Mouse (Mus musculus) MEL (cell line): ENCODE data around the gene Ube2f. TPM values are rescaled to one million over a fixed set of nuclear protein-coding genes. Genes with fewer than 3 reads are reported as not detected.

ENCODE experiments used
- DNase-seq: peaks from one replicate; pipeline ENCODE4 v3.0.0; 2011; ENCODE audit warnings: low read depth, low spot score
- H3K27ac ChIP-seq: 2 replicates; pipeline ENCODE4 v1.5.1; 2012; ENCODE audit warnings: low read depth, mild to moderate bottlenecking, control low read depth, low read length, moderate library complexity; ENCODE audit not compliant: control insufficient read depth
- H3K27me3 ChIP-seq, 2 experiments: fragments of 150-350 bp in 1 of 2; sonication (generic) in 1 of 2; 2 replicates each; pipeline ENCODE4 v1.6.1; 2012; ENCODE audit warnings: low read length in 2 of 2, mild to moderate bottlenecking in 2 of 2, improper control_type of control experiment in 1 of 2, moderate library complexity in 1 of 2; ENCODE audit not compliant: insufficient read depth in 2 of 2, control insufficient read depth in 1 of 2
- H3K36me3 ChIP-seq, 2 experiments: 2 replicates each; pipeline ENCODE4 v1.6.1; 2012 to 2014; ENCODE audit warnings: low read length in 2 of 2, improper control_type of control experiment in 1 of 2, inconsistent platforms in 1 of 2, mild to moderate bottlenecking in 1 of 2; ENCODE audit not compliant: insufficient read depth in 2 of 2, control insufficient read depth in 1 of 2
- H3K4me1 ChIP-seq, 2 experiments: fragments of 150-350 bp in 1 of 2; sonication (generic) in 1 of 2; 2 replicates each; pipeline ENCODE4 v1.6.1; 2012; ENCODE audit warnings: low read length in 2 of 2, improper control_type of control experiment in 1 of 2, mild to moderate bottlenecking in 1 of 2; ENCODE audit not compliant: insufficient read depth in 2 of 2, control insufficient read depth in 1 of 2
- H3K4me3 ChIP-seq, 2 experiments: fragments of 150-350 bp in 1 of 2; sonication (generic) in 1 of 2; 2 replicates each; pipeline ENCODE4 v1.5.1; 2012; ENCODE audit warnings: low read depth in 2 of 2, low read length in 2 of 2, mild to moderate bottlenecking in 2 of 2, moderate library complexity in 2 of 2, control low read depth in 1 of 2, improper control_type of control experiment in 1 of 2; ENCODE audit not compliant: control insufficient read depth in 1 of 2, insufficient read depth in 1 of 2
- H3K79me2 ChIP-seq: 2 replicates; pipeline ENCODE4 v1.6.1; 2012; ENCODE audit warnings: mild to moderate bottlenecking, low read length, moderate library complexity; ENCODE audit not compliant: control insufficient read depth, poor library complexity, insufficient read depth
- H3K9ac ChIP-seq: 2 replicates; pipeline ENCODE4 v1.6.1; 2012; ENCODE audit warnings: low read depth, mild to moderate bottlenecking, control low read depth, low read length, moderate library complexity; ENCODE audit not compliant: control insufficient read depth, poor library complexity, severe bottlenecking
- H3K9me3 ChIP-seq: fragments of 150-350 bp; sonication (generic); replicated peaks from 2 replicates; pipeline ENCODE4 v1.6.1; 2012; ENCODE audit warnings: mild to moderate bottlenecking, low read length, improper control_type of control experiment, moderate library complexity; ENCODE audit not compliant: insufficient read depth
- ELF1 ChIP-seq: IDR thresholded peaks from 2 replicates; pipeline ENCODE4 v1.6.1; 2014; ENCODE audit warnings: low read depth, mild to moderate bottlenecking, inconsistent platforms, low read length, improper control_type of control experiment, moderate library complexity
- ETS1 ChIP-seq: IDR thresholded peaks from 2 replicates; pipeline ENCODE4 v1.6.1; 2012; ENCODE audit warnings: low read depth, mild to moderate bottlenecking, inconsistent platforms, low read length, improper control_type of control experiment, moderate library complexity
- GABPA ChIP-seq: IDR thresholded peaks from 2 replicates; pipeline ENCODE4 v1.6.1; 2012; ENCODE audit warnings: low read depth, mild to moderate bottlenecking, inconsistent platforms, low read length, improper control_type of control experiment, moderate library complexity
- JUND ChIP-seq: IDR thresholded peaks from 2 replicates; pipeline ENCODE4 v1.6.1; 2011; ENCODE audit warnings: low read depth, mild to moderate bottlenecking, improper control_type of control experiment, low read length
- MAX ChIP-seq: IDR thresholded peaks from 2 replicates; pipeline ENCODE4 v1.6.1; 2011; ENCODE audit warnings: low read length, improper control_type of control experiment
- MAZ ChIP-seq: IDR thresholded peaks from 2 replicates; pipeline ENCODE4 v1.6.1; 2012; ENCODE audit warnings: low read depth, mild to moderate bottlenecking, inconsistent platforms, low read length, improper control_type of control experiment
- MEF2A ChIP-seq: IDR thresholded peaks from 2 replicates; pipeline ENCODE4 v1.6.1; 2014; ENCODE audit warnings: low read depth, mild to moderate bottlenecking, inconsistent platforms, low read length, improper control_type of control experiment; ENCODE audit not compliant: poor library complexity, insufficient replicate concordance, severe bottlenecking; ENCODE audit errors: extremely low read depth
- MYB ChIP-seq: IDR thresholded peaks from 2 replicates; pipeline ENCODE4 v1.6.1; 2011; ENCODE audit warnings: mild to moderate bottlenecking, low read depth, low read length, improper control_type of control experiment
- MYC ChIP-seq: IDR thresholded peaks from 2 replicates; pipeline ENCODE4 v1.6.1; 2011; ENCODE audit warnings: low read depth, mild to moderate bottlenecking, low read length, improper control_type of control experiment, moderate library complexity
- NELFE ChIP-seq: IDR thresholded peaks from 2 replicates; pipeline ENCODE4 v1.6.1; 2011; ENCODE audit warnings: low read depth, low read length, improper control_type of control experiment
- NRF1 ChIP-seq: IDR thresholded peaks from 2 replicates; pipeline ENCODE4 v1.6.1; 2014; ENCODE audit warnings: low read depth, mild to moderate bottlenecking, inconsistent platforms, low read length, improper control_type of control experiment, moderate library complexity; ENCODE audit not compliant: poor library complexity, insufficient read depth, severe bottlenecking
- POLR2A ChIP-seq, 2 experiments: IDR thresholded peaks; 2 replicates each; pipeline ENCODE4 v1.6.1; 2011 to 2012; ENCODE audit warnings: low read length in 2 of 2, mild to moderate bottlenecking in 2 of 2, control low read depth in 1 of 2, improper control_type of control experiment in 1 of 2, low read depth in 1 of 2, moderate library complexity in 1 of 2; ENCODE audit not compliant: control insufficient read depth in 1 of 2, insufficient read depth in 1 of 2, poor library complexity in 1 of 2
- RCOR1 ChIP-seq: IDR thresholded peaks from 2 replicates; pipeline ENCODE4 v1.6.1; 2012; ENCODE audit warnings: low read depth, mild to moderate bottlenecking, inconsistent platforms, low read length, improper control_type of control experiment
- SMC3 ChIP-seq: IDR thresholded peaks from 2 replicates; pipeline ENCODE4 v1.6.1; 2011; ENCODE audit warnings: low read depth, low read length, improper control_type of control experiment
- TBP ChIP-seq: IDR thresholded peaks from 2 replicates; pipeline ENCODE4 v1.8.0; 2011; ENCODE audit warnings: low read depth, low read length, improper control_type of control experiment
- TCF12 ChIP-seq: IDR thresholded peaks from 2 replicates; pipeline ENCODE4 v1.6.1; 2014; ENCODE audit warnings: low read depth, mild to moderate bottlenecking, inconsistent platforms, low read length, improper control_type of control experiment, moderate library complexity
- UBTF ChIP-seq: IDR thresholded peaks from 2 replicates; pipeline ENCODE4 v1.6.1; 2012; ENCODE audit warnings: low read depth, mild to moderate bottlenecking, inconsistent platforms, low read length, improper control_type of control experiment, moderate library complexity, borderline replicate concordance; ENCODE audit not compliant: insufficient read depth
- USF1 ChIP-seq: IDR thresholded peaks from 2 replicates; pipeline ENCODE4 v1.6.1; 2014; ENCODE audit warnings: low read depth, mild to moderate bottlenecking, inconsistent platforms, low read length, improper control_type of control experiment, moderate library complexity
- ZC3H11A ChIP-seq: IDR thresholded peaks from 2 replicates; pipeline ENCODE4 v1.6.1; 2012; ENCODE audit warnings: low read depth, mild to moderate bottlenecking, inconsistent platforms, low read length, improper control_type of control experiment
- ZMIZ1 ChIP-seq: IDR thresholded peaks from 2 replicates; pipeline ENCODE4 v1.6.1; 2012; ENCODE audit warnings: low read depth, mild to moderate bottlenecking, inconsistent platforms, low read length, improper control_type of control experiment, moderate library complexity
- polyA plus RNA-seq, 2 experiments: library from polyadenylated mRNA; stranded (reverse) in 1 of 2; unstranded in 1 of 2; fragments of >175 nt in 1 of 2; fragments of >200 nt in 1 of 2; gene quantifications; 2 replicates each; pipeline versions ENCODE4 v1.2.1 to v1.2.4; 2012; ENCODE audit warnings: low replicate concordance in 2 of 2, low read depth in 1 of 2; ENCODE audit not compliant: insufficient read length in 2 of 2, insufficient read depth in 1 of 2, missing spikeins in 1 of 2
- total RNA-seq: library from RNA; depleted of rRNA; stranded (reverse); fragments of 300-350 nt; gene quantifications from 2 replicates; pipeline ENCODE4 v1.2.3, GENCODE M21; 2012

Gene Ube2f
- total and polyA plus RNA-seq, 3 experiments, result 57.4 to 71.3 TPM; not detected in 1

GRCm38 (mm10) chr1:91324646-91325045 lies 74.5 kb downstream of the Ube2f start:
- Histone ChIP-seq H3K27me3 (no peaks in the 10 kb centered on the region), H3K79me2 (no peaks in the 10 kb centered on the region), H3K9me3 (no peaks in the 10 kb centered on the region), H3K27ac (no peak overlapping the region), H3K4me3 (no peak overlapping the region), H3K9ac (no peak overlapping the region), H3K36me3 (peaks cover 0 to 3% of the 10 kb centered on the region in 2 experiments; a peak in 2 of 4 replicates), H3K4me1 (peaks cover 2 to 15% of the 10 kb centered on the region in 2 experiments)
- DNase-seq, result no peak
- TF ChIP-seq POLR2A (IDR thresholded peaks at IDR 0.05; ENCODE audit: control insufficient read depth in 1 of 2, insufficient read depth in 1 of 2, low read depth in 1 of 2, low read length in 2 of 2, poor library complexity in 1 of 2) (no peak), USF1 (no peak), GABPA (no peak), ZC3H11A (no peak), ELF1 (no peak), JUND (no peak), MYB (no peak), ZMIZ1 (no peak), NRF1 (no peak), NELFE (no peak), ETS1 (no peak), MAX (no peak), SMC3 (no peak), MYC (no peak), TBP (no peak), RCOR1 (no peak), TCF12 (no peak), UBTF (no peak)

- Histone ChIP-seq H3K4me3 (peak overlapping the region; percentile 20 to 46), H3K9me3 (no peaks in the 10 kb centered on the region), H3K36me3 (peaks cover 0 to 3% of the 10 kb centered on the region in 2 experiments; a peak in 2 of 4 replicates), H3K9ac (peak overlapping the region; percentile 3; the same call in 1 of the 2 replicates), H3K4me1 (peaks cover 2 to 15% of the 10 kb centered on the region in 2 experiments), H3K27me3 (no peaks in the 10 kb centered on the region), H3K27ac (no peak overlapping the region), H3K79me2 (no peaks in the 10 kb centered on the region)
- peak; percentile 18 for DNase-seq
- TF ChIP-seq MAZ, result peak; percentile 65; the same call in 1 of the 2 replicates
- TF ChIP-seq MEF2A, result no peak
These were observed 75.5 kb downstream of the Ube2f start for GRCm38 (mm10) chr1:91325488-91326042.
